Mouse (Mus musculus): ENCODE measurements at regions not wholly inside any gene's neighbourhood (a gene's known extent, or its start where the extent isn't known, plus 50 kb on each side); places are given as distances from the start of the nearest gene placed in this dataset.

DNA sequence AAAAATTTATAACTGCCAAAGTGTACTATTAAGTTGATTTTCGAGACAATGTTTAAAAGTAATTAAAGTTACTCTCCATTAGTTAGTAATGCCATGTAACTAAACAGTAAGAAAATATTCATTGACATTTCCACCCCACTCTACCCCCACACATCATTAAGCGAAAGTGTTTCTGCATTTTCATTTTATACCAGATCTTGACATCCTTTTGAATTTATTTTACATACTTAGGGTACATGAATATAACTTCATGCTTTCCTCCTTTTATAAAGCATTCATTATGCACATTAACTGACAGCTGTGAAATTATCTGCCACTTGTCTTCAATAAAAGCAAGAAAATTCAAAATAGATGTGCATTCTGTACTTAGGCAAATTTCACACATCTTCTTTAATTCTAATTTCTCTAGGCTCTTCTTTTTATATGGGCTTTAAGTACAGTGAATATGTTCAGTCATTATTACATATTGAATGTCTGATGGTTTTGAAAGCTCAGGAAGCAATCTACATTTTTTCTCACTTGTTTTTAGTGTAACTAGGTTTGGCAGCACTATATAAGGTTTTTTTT lies 526.5 kb downstream of the Epha5 start:
- no peak for DNase-seq (ENCODE audit: low read depth)

DNA sequence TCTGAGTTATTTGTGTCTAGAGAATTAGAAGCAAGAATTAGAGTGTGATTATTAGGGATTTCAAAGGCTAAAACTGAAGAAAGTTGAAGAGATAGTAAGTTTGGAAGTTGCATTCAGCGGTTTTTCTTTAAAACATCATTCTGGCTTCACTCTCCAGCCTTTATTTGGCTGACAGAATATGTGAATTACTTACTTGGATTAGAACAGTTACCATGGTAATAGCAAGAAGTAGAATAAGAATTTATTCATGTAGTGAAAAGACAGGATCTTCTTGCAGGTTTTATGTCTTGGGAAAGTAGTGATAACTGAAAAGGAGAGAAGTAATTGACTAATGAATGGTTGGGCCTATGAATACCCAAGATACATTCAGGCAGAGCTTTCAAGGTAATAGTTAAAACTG lies 517.1 kb upstream of the Tecrl start:
- no peak for DNase-seq (ENCODE audit: low read depth)

DNA sequence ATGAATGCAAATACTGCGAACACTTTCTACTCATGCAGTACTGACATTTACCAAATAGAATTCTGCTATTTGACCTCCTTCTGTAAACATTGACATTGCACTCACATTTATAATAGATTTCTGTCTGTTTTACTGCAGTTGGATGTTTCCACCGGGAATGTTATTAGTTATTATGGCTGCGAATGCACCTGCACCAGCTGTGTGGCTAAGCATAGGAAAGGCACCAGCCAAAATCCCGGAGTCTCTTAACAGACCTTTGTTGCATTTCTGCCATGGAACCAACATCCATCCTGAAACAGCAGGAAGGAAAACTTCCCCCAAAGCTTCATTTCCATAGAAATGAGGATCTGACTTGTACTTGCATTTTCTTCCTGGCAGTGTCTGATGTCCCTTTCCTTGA lies 513.4 kb upstream of the Tecrl start:
- DNase-seq (ENCODE audit: low read depth) = no peak

- DNase-seq (ENCODE audit: low read depth) = no peak
Measured at GRCm38 (mm10) chr5:83861674-83862073, 506.7 kb upstream of the Tecrl start.

GRCm38 (mm10) chr5:83852022-83852421 lies 497.0 kb upstream of the Tecrl start:
- no peak for DNase-seq (ENCODE audit: low read depth)

DNA sequence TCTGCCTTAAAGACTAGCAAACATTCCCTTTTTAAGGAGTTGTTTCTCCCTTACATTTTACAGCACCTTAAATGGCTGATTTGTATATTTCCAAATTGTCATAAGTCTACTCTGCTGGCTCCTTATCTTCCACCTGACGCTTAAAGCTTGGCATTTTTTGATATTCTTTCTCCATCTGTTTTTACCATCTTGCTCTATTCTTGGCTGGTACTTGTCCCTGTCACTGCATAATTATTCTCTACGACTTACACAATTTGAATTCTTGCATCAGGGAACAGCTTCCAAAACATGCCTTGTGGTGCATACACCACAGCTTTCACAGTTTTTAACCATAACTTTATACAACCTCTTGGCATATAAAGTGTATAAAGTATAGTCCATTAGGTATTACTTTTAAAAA lies 471.6 kb upstream of the Tecrl start:
- no peak for DNase-seq (ENCODE audit: low read depth)

GRCm38 (mm10) chr5:83824838-83825466 lies 470.0 kb upstream of the Tecrl start:
- no peak for DNase-seq (ENCODE audit: low read depth)

- no peak for DNase-seq (ENCODE audit: low read depth)
Measured at GRCm38 (mm10) chr5:83811309-83811708, 456.3 kb upstream of the Tecrl start.

DNA sequence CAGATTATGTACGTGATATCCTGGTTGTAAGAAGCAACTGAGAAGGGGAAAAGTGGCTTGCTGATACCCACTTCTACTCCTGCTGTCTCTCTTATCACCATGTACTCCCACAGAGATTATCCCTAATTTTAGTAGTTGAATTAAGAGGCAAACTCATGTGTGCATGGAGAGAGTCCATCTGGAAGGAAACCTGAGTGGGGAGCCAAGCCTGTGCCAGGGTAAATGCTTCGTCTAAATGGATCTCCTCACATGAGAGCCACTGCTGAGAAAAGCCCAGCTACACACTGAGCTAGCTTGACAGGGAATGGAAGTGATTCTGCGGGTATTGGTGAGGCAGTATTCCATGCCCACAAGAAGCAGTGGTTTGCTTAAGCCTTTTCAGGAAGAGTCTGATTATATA lies 445.0 kb upstream of the Tecrl start:
- DNase-seq (ENCODE audit: low read depth) = no peak

DNA sequence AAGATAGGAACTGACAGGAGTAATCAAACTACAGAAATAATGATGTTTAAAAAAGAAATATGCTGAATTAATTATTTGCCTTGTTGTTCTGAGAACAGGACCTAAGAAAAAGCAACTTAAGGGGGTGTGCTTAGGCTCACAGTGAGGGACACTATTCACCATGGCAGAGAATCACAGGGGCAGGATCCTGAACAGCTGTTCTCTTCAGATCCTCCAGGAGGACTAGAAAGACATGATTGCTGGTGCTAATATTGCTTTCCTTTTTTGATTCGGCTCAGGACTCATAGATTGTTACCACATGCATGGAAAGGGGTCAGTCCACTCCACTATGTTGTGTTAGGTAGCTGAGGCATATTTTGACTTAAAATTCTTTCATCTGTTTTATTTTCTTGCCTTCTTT lies 425.4 kb upstream of the Tecrl start:
- DNase-seq (ENCODE audit: low read depth) = no peak

- peak; percentile 21 for DNase-seq (ENCODE audit: low read depth)
Measured at GRCm38 (mm10) chr5:83778310-83778972, 423.4 kb upstream of the Tecrl start.

DNA sequence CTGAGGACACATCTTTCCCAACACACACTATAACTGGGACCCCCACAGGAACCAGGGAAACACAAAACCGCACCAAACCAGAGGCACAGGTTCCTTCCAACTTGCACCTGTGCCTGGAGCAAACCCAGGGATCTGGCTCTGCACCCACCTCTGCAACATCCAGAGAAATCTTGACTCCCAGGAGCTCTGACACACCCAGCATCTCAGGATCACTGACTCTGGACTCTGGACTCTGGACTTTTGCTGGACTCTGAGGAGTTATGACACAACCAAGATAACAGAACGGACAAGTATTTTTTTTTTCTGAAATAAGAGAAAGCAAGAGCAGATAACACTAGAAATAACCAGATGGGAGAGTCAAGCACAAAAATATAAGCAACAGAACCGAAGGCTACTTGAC lies 386.9 kb upstream of the Tecrl start:
- no peak for DNase-seq (ENCODE audit: low read depth)

DNA sequence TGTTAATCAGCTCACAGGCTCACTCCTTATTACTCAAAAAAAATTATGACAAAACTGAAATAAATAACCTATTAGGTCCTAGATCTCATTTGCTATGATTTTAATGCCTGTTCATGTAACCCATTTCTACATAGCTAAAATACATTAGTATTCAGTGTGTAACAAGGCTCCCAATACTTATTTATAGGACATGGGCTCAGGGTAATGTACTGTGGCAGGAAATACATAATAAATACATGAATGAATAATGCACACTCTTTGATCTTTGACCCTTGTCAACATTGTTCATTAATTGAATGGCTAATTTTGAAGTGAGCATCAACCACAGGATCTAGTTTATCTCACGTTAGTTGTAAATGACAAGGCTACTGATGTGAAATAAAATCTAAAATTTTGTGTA lies 340.4 kb upstream of the Tecrl start:
- no peak for DNase-seq (ENCODE audit: low read depth)

DNA sequence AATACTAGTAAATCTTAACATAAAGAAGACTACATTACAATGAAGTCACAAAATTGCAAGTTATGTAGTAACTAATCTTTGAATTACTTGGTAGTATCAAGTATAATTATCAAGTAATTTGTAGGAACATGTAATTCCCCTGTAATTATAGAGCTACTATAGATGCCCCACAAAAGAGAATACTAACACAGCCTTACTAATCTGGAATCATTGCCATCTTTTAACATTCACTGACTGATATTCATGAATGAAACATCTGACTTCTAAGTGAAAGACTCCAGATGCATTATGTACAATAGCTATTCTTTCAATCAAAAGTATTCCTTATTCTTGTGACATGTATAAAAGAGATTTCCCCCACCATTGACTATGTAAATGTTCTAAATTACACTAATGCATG lies 337.3 kb upstream of the Tecrl start:
- DNase-seq (ENCODE audit: low read depth) = no peak

DNA sequence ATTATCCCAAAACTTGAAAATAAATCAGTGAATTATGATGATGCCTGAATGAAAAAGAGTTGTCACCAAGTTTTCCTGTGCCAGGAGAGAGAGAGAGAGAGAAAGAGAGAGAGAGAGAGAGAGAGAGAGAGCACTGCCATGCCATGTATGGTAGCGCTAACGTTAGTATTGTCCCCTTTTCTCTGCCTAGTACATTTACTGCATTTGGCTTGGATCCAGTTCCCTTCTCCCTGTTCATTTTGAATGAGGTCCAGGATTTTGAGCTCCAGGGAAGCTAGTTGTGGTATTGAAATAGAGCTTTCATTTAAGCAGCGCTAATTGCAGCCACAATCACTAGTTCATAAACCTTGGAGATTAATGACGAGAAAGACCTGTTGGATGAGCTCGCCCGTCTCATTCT lies 323.4 kb upstream of the Tecrl start:
- no peak for DNase-seq (ENCODE audit: low read depth)

GRCm38 (mm10) chr5:83659091-83659490 lies 304.1 kb upstream of the Tecrl start:
- no peak for DNase-seq (ENCODE audit: low read depth)

DNA sequence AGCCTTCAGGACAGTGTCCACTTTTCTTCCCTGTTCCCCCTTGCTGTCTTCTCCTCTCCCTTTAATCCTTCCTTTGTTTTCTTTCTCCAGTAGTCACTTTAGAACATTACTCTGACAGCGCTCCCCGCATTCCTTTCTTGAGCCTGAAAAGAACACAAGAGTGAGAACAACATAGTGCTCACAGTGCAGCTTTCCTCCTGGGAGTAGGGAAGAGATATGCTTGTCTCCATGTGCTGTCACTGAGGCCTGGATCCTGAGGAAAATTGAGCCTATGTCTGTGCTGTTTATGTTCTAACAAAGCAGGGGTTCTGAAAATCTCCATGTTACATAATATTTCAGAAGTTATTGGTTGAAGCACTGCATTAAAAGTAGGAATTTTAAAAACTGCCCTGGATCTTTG lies 296.3 kb upstream of the Tecrl start:
- no peak for DNase-seq (ENCODE audit: low read depth)

DNA sequence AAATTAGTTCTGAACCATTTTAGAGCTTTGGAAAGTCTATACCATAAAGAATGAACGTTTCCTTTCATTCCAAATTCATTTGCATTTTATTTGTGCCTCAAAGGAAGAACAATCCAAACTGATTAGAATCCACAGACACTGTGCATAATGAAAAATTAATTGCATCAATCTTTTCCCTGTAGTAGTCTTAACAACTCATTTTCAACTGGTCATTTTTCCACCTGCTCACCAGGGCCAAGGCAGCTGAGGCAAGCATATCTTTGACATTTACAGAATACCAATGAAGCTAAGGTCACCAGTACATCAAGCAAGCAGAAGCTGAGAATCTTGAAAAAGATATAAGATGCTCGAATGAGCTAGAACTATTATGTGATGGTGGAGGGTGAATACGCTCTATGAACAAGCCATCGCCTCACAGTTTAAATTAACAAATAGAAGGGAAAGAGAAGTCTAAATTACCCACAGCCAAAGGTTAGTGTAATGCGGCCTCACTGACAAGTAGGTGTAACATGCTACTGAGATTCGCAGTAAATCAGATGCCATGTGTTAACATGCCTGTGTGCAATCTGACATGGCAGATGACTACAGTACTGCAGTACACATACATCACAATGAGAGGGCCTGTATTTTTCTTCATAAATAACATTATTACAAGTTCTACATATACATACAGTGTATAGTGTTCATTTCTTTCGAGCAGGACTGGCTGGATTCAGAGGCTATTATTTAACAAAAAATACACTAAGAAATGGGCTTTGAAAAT lies 267.8 kb upstream of the Tecrl start:
- DNase-seq (ENCODE audit: low read depth) = no peak

- DNase-seq (ENCODE audit: low read depth) = no peak
Measured at GRCm38 (mm10) chr5:83610777-83611176, 255.8 kb upstream of the Tecrl start.

GRCm38 (mm10) chr5:83593289-83593610 lies 238.3 kb upstream of the Tecrl start:
- no peak for DNase-seq (ENCODE audit: low read depth)

DNA sequence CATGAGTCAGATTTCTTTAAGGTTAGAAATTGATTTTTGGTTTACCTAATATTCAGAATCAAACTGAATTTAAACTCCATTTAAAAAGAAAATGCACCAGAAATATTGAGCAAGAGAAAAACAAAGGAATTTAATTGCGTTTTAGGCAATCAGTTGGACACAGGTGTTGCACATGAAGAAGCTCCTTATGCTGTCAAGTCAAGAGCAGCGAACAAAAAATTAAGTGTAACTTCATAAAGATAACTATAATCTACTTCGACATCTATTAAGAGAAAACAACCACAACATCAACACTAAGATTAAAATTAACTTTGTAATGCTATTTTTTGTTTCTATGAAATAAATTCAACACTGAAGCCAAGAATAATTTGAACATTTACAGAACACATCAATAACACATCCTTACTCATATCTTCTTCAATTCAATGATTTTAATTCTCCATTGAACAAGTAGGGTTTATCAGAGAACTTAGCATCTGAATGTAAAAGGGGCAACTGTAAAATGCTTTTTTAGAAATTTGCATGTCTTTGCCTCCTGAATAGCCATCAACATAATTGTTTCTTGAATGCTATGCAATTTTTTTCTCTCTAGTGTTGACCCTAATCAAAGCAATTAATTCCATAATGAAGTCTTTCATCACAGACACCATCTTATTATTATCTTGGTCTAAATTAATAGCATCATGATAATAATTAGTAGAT lies 237.7 kb upstream of the Tecrl start:
- DNase-seq (ENCODE audit: low read depth) = no peak

Measured in NIH3T3 (cell line).